Mouse (Mus musculus): ENCODE measurements around the gene Itga11. TPM values are rescaled to one million over a fixed set of nuclear protein-coding genes. Genes with fewer than 3 reads are reported as not detected.
"Not testable (repeated sequence)": the region's sequence is repeated elsewhere in the genome, so short reads cannot be mapped to it uniquely, and the experiment has no call there.

Itga11 gene
- total and polyA plus RNA-seq, 2 experiments: 0.09 TPM

DNA sequence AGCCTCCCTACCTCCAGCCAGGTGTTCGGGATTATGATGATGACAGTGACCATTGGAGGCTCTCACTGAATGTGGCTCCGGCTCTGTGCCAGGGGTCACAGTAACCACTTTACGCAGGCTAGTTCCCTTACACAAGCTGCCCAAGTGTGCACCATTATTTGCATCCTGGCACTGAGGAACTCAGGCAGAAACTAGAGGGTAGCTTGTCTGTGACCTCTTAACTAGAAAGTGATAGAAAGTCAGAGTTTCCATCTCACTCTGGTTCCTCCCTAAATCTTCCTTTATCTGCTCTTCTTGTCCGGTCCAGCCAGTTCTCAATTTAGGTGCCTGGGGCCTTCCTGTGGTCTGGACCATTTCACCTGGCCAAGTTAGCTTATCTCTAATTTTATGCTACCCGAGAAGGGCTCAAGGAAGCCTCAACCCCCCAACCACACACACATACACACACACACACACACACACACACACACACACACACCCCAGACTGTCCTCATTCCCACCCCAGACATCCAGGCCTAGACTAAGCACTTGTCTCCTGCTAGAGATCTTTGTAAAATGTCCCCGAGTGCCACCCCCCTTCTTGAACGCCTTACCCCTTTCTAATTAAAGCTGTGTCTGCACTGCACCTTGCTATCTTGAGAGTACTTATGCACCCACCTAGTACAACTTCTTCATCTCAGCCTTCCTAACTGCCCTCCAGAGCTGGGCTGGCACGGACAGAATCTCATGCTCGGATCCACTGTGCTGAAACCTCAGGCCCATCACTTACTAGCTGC is 138.9 kb downstream of the Itga11 start:
- no peak overlapping the region for H3K4me3 ChIP-seq (ENCODE audit: insufficient read depth, low read depth, low read length)
- DNase-seq (ENCODE audit: extremely low read depth, low read depth, low spot score): no peak
- H3K27ac ChIP-seq (replicated peaks; ENCODE audit: insufficient read depth, low read depth, low read length): no peak overlapping the region
- 90% methylated on average over 9 of the region's 9 CpGs for WGBS
- no peak overlapping the region for H3K9ac ChIP-seq (ENCODE audit: low read depth, low read length)
- H3K36me3 ChIP-seq (ENCODE audit: control insufficient read depth, insufficient read depth, low read length): no peaks in the 10 kb centered on the region
- H3K4me1 ChIP-seq (ENCODE audit: control insufficient read depth, insufficient read depth, low read length): peaks cover 6% of the 10 kb centered on the region; the same call in 1 of the 2 replicates
- no peaks in the 10 kb centered on the region for H3K79me2 ChIP-seq (ENCODE audit: control insufficient read depth, insufficient read depth, low read length)
- TF ChIP-seq POLR2A (IDR thresholded peaks at IDR 0.05; ENCODE audit: extremely low read depth, insufficient read depth, low read length): no peak
- no peak for TF ChIP-seq CTCF (IDR thresholded peaks at IDR 0.05; ENCODE audit: low read depth, low read length)
- no peaks in the 10 kb centered on the region for H3K27me3 ChIP-seq (ENCODE audit: control insufficient read depth, insufficient read depth, low read length)

GRCm38 (mm10) chr9:62817099-62817571 is 139.5 kb downstream of the Itga11 start:
- Histone ChIP-seq H3K4me1 (ENCODE audit: control insufficient read depth, insufficient read depth, low read length) (peaks cover 6% of the 10 kb centered on the region; the same call in 1 of the 2 replicates), H3K4me3 (ENCODE audit: insufficient read depth, low read depth, low read length) (no peak overlapping the region), H3K79me2 (ENCODE audit: control insufficient read depth, insufficient read depth, low read length) (no peaks in the 10 kb centered on the region), H3K27ac (replicated peaks; ENCODE audit: insufficient read depth, low read depth, low read length) (no peak overlapping the region), H3K9ac (ENCODE audit: low read depth, low read length) (no peak overlapping the region), H3K27me3 (ENCODE audit: control insufficient read depth, insufficient read depth, low read length) (no peaks in the 10 kb centered on the region), H3K36me3 (ENCODE audit: control insufficient read depth, insufficient read depth, low read length) (no peaks in the 10 kb centered on the region)
- 78% methylated on average over 12 of the region's 12 CpGs for WGBS
- no peak for TF ChIP-seq POLR2A (IDR thresholded peaks at IDR 0.05; ENCODE audit: extremely low read depth, insufficient read depth, low read length)
- no peak for TF ChIP-seq CTCF (IDR thresholded peaks at IDR 0.05; ENCODE audit: low read depth, low read length)
- DNase-seq (ENCODE audit: extremely low read depth, low read depth, low spot score): no peak

GRCm38 (mm10) chr9:62817828-62818614 is 140.4 kb downstream of the Itga11 start:
- no peak overlapping the region for H3K9ac ChIP-seq (ENCODE audit: low read depth, low read length)
- WGBS: 46% methylated on average over 4 of the region's 4 CpGs
- peak; percentile 56 for DNase-seq (ENCODE audit: extremely low read depth, low read depth, low spot score)

GRCm38 (mm10) chr9:62819494-62819893 is 141.9 kb downstream of the Itga11 start:
- DNase-seq (ENCODE audit: extremely low read depth, low read depth, low spot score): no peak
- peaks cover 6% of the 10 kb centered on the region; the same call in 1 of the 2 replicates for H3K4me1 ChIP-seq (ENCODE audit: control insufficient read depth, insufficient read depth, low read length)
- H3K27me3 ChIP-seq (ENCODE audit: control insufficient read depth, insufficient read depth, low read length): no peaks in the 10 kb centered on the region
- no peaks in the 10 kb centered on the region for H3K36me3 ChIP-seq (ENCODE audit: control insufficient read depth, insufficient read depth, low read length)
- no peak overlapping the region for H3K9ac ChIP-seq (ENCODE audit: low read depth, low read length)
- TF ChIP-seq CTCF (IDR thresholded peaks at IDR 0.05; ENCODE audit: low read depth, low read length) (no peak), POLR2A (IDR thresholded peaks at IDR 0.05; ENCODE audit: extremely low read depth, insufficient read depth, low read length) (no peak)
- H3K27ac ChIP-seq (replicated peaks; ENCODE audit: insufficient read depth, low read depth, low read length): no peak overlapping the region
- H3K79me2 ChIP-seq (ENCODE audit: control insufficient read depth, insufficient read depth, low read length): no peaks in the 10 kb centered on the region
- WGBS: 92% methylated on average over 3 of the region's 3 CpGs
- no peak overlapping the region for H3K4me3 ChIP-seq (ENCODE audit: insufficient read depth, low read depth, low read length)

More at GRCm38 (mm10) chr9:62817828-62818614, 140.4 kb downstream of the Itga11 start:
- Histone ChIP-seq H3K79me2 (ENCODE audit: control insufficient read depth, insufficient read depth, low read length) (no peaks in the 10 kb centered on the region), H3K27me3 (ENCODE audit: control insufficient read depth, insufficient read depth, low read length) (no peaks in the 10 kb centered on the region), H3K4me3 (ENCODE audit: insufficient read depth, low read depth, low read length) (no peak overlapping the region), H3K36me3 (ENCODE audit: control insufficient read depth, insufficient read depth, low read length) (no peaks in the 10 kb centered on the region), H3K4me1 (ENCODE audit: control insufficient read depth, insufficient read depth, low read length) (peaks cover 6% of the 10 kb centered on the region; the same call in 1 of the 2 replicates), H3K27ac (replicated peaks; ENCODE audit: insufficient read depth, low read depth, low read length) (no peak overlapping the region)
- TF ChIP-seq POLR2A (IDR thresholded peaks at IDR 0.05; ENCODE audit: extremely low read depth, insufficient read depth, low read length): no peak
- TF ChIP-seq CTCF (IDR thresholded peaks at IDR 0.05; ENCODE audit: low read depth, low read length): no peak

DNA sequence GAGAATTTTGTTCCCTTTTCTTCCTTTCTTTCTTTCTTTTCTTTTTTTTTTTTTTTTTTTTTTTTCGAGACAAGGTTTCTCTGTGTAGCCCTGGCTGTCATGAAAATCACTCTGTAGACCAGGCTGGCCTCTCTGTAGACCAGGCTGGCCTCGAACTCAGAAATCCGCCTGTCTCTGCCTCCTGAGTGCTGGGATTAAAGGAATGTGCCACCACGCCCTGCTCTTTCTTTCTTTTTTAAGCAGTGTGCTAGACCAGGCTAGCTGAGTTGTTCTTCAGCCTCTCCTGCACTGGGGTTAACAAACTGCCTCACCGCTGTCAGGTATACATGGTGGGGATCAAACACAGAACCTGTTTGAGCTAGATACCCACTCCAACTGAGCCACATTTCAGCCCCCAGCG is 142.3 kb downstream of the Itga11 start:
- H3K4me1 ChIP-seq (ENCODE audit: control insufficient read depth, insufficient read depth, low read length); H3K79me2 ChIP-seq (ENCODE audit: control insufficient read depth, insufficient read depth, low read length); DNase-seq (ENCODE audit: extremely low read depth, low read depth, low spot score); H3K9ac ChIP-seq (ENCODE audit: low read depth, low read length); H3K27ac ChIP-seq (replicated peaks; ENCODE audit: insufficient read depth, low read depth, low read length); H3K27me3 ChIP-seq (ENCODE audit: control insufficient read depth, insufficient read depth, low read length); H3K4me3 ChIP-seq (ENCODE audit: insufficient read depth, low read depth, low read length); H3K36me3 ChIP-seq (ENCODE audit: control insufficient read depth, insufficient read depth, low read length): not testable (repeated sequence)
- 84% methylated on average over 6 of the region's 6 CpGs for WGBS

Measured in liver, adult 2 months (tissue).